Mouse (Mus musculus) cerebellum, adult (tissue): ENCODE data around the gene Fxr2.
A peak's percentile ranks its signal among the peaks of the same experiment; 100 is the strongest.
"Not testable (repeated sequence)": the region's sequence is repeated elsewhere in the genome, so short reads cannot be mapped to it uniquely, and the experiment has no call there.

Source experiments
- ATAC-seq: cut with Nextera tagmentation; 2 replicates; pipeline ENCODE4 v1.9.2; 2017; ENCODE audit warnings: mild to moderate bottlenecking, moderate library complexity, mixed read lengths; ENCODE audit not compliant: insufficient number of reproducible peaks, low FRiP score, low TSS enrichment

Gene Fxr2

DNA sequence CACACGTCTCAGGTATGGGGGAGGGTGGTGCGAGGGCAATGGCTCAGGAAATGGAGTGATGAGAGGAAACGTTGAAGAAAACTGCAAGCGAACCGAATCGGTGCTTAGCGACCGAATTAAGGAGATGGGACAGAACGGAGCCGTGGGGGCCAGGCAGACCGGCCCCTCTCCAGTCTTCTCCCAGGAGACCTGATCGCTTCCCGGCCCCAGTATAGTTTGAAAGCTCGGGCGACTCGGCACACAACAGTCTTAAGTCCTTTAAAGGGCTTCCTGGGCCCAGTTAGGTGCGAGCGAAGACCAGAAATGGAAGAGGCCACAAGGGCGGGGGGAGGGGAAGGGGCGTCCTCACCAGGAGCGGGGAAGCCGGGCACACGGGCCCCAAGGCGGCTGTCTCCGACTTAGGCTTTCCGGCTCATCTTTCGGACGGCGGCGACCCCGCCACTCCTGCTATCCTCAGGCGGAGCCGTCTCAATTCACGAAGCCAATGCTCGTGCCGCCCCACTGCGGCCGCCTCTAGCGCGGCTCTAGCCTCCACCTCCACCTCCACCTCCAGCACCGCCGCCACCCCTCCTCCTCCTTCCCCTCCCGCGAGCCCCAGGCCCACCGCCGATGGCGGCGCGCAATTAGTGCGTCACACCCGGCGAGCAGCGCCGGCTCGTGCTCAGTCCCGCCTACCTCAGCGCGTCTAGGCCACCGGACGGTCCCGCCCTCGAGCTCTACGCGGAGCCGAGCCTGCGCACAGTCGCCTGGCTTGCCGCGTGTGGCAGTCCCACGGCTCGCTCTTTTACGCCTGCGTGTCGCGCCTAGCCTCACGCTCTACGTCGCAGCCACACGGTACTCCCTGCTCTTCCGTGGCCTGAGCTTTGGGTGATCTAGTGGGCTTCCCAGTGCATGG, 48.8 kb downstream of the Fxr2 start, which contains the start of gene Senp3:
Senp3 (minus strand) TSS at position 771 of the 895 bp plus-strand sequence.
- peak; percentile 85; the same call in 1 of the 2 replicates for ATAC-seq

GRCm38 (mm10) chr11:69682209-69682839, 49.5 kb downstream of the Fxr2 start:
- ATAC-seq: no peak

- ATAC-seq: no peak
Measured at GRCm38 (mm10) chr11:69682840-69683533, 50.2 kb downstream of the Fxr2 start.

DNA sequence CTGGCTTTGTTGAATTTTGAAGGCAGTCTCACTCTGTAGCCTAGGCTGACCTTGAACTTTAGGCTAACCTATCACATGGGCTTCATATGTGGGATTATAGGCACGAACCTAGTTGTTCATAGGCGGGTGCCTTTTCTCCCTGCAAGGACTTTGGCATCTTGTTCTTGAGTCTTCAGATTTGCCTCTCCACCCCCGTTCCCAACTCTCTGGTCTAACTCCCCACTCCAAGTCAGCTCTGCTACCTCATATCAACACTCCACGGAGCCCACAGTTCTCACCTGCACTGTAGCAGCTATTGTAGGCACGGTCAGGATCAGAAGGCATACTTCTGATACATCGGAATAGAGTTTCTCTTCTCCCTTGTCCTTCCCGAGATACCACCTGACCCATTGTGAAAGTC, 50.8 kb downstream of the Fxr2 start:
- ATAC-seq: no peak

DNA sequence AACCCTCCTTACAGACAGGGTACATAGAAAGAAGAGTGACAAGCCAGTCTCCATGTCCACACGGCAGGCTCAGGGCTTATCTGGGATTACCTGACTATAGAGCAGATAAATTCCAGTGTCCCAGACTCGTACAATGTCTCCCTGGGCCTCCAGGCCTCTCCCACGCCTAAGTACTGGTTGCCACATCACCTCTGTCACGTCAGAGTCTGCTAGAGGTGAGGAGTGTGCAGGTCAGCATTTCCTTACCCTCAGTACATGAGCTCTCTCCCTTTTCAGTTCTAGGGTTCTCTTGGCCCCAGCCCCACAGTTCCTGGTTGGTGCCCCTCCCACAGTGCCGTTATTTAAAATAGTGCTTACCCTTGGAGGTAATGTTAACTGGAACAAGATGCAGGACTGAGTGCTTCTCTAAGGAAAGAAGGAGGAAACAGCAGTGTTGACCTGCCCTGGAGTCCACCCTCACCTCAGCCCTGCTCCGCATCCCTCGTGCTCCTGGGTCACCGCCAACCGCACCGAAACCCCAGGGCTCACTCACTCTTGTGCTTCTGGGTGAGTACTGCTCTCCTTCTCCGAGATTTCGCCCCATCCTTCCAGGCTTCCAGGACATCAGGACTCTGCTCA, 51.4 kb downstream of the Fxr2 start:
- ATAC-seq: no peak

DNA sequence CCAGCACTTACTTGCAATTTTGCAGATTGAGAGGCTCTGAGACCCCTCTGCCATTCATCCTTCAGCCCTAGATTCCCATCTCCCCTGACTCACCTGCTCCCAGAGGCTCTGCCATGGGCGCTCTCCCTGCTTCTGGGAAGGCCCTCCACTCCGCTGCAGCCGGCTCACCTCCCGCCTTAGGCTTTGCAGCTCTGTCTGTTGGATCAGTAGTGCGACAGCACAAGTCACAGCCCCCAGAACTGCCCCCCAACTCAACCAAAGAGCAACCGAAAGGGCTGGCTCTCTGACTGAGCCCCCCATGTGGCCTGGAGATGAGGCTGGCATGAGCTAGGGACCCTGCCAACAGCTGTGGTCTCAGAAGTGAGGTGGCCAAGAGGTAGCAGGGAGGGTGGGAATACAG, 52.1 kb downstream of the Fxr2 start:
- no peak for ATAC-seq

DNA sequence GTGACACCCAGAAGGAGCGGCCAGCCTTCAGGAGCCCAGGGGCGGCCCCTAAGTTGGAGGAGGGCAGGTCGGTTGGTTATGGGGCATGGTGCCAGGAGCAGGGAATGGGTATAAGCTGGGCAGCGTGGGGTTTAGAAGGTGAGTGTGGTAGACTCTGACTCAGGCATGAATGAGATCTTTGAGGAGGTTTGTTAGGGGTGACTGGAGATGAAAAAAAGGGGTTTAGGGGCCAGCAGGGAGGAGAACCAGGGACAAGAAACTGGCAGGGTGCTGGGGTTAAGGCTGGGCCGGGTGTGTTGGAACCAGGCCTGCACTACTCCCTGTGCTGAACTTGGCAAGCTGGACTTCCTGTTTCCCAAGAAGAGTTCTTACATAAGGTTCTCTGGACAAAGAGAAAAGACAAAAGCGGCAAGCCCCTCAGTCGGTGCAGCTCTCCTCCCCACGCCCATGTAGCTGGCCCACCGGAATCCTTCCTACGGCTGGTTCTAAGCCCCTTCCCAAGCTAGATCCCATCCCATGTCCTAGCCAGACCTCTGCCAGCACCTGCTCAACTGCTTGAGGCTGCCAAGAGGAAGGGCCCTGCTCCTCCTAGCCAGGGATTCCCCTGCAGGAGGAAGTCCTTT, 52.8 kb downstream of the Fxr2 start, which contains the start of gene Tnfsf13:
Tnfsf13 (minus strand) TSS at position 259 of the 623 bp plus-strand sequence.
- ATAC-seq: peak; percentile 49; the same call in 1 of the 2 replicates

DNA sequence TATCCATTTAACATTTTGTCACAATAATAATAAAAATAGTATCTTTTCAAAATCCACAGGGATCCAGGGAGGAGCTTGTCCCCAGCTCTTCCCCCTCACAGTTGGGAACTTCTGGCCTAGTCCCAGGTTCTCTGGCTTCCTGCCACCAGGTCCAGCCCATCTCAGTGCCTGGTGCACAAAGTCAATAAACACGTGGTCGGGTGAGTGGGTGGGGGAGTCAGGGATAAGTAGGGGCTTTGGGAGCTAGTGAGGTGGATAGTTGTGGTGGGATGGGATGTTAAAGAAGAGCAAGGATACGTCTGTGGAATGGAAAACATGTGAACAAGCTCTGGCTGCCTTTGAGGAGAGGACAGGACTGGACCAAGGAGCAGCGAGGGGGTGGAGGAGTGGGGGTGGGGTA, 53.6 kb downstream of the Fxr2 start:
- no peak for ATAC-seq

DNA sequence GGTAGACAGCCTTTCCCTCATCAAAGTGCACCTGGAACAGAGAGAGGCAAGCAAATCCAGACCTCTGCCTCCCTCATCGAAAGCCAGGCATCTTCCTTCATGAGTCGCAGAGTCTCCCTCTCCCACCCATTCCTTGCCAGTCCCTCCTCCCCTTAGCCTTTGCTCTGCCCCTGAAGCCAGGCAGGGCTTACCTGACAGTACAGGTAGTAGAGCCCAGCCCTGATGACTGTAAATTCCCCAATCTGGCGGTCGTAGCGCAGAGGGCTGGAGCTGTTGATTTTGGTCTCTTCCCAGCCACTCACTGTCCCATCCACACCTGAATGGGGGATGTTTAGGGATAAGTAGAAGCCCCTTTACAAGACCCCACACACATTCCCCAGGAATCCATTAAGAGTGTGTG, 54.3 kb downstream of the Fxr2 start:
- ATAC-seq: no peak

GRCm38 (mm10) chr11:69689891-69690290, 57.1 kb downstream of the Fxr2 start:
- no peak for ATAC-seq

DNA sequence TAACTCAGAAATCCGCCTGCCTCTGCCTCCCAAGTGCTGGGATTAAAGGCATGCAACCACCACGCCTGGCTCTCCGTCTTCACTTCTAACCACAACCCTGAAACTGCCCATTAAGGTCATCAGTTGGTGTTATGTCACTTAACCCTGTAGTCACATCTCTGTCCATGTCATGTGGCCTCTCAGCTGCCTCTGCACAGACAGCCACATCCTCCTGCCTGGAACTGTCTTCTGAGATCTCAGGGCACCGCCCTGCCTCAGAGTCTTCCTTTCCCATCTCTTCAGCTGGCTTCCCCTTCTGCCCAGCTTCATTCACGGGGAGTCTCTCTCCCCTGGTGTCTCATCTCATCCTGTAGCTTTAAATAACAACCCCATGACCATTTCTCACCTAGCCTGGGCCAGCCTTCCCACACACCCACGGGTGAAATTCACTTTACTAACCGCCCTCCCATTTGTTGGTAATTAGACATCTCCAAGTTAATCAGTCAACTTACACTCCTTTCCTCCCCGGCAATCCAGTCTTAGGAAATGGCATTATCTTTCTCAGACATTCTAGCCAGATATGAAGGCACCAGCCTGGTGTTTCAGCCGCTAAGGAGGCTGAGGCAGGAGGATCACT, 59.5 kb downstream of the Fxr2 start:
- ATAC-seq: no peak

DNA sequence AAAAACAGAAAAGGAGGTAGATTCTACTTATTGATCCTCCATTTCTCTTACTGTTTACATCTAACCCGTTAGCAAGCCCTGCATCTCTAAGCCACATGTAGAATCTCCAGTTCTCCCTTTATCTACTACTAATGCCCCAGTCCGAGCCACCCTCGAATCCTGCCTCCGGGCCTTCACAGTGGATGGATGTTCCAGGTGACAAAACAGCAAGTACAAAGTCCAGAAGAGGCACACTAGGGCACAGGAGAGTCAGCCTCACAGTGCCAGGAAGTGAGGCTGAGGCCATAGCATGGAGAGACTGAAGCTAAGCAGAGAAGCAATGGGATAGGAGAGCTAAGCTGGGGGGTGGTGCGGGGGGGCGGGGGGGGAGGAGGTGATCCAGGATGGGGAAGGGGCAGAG, 60.1 kb downstream of the Fxr2 start:
- no peak for ATAC-seq

DNA sequence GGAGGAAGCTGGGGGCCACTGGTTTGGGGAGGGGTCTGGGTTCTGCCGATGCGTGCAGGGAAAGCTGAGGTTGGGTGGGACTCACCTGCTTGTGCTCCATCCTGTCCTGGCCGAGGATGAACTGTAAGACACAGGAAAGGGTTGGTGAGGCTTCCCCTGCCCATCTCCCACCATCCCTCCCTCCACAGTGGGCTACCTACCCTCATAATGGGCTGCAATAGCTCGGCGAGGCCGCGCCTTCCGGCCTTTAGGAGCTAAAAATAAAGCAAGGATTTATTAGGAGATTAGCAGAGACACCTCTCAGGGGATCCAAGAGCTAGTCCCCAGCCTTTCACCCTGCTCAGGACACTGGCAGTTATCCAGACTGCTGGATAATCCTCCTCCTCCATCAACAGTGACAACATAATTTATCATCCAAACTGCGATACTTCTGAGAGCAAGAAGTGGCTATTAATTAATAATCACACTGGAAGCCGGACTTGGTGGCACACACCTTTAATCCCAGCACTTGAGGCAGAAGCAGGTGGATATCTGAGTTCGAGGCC, 60.7 kb downstream of the Fxr2 start:
- no peak for ATAC-seq

GRCm38 (mm10) chr11:69695046-69695360, 62.2 kb downstream of the Fxr2 start:
- ATAC-seq: no peak

- ATAC-seq: peak; percentile 45; the same call in 1 of the 2 replicates
Measured at GRCm38 (mm10) chr11:69695361-69696181, 62.8 kb downstream of the Fxr2 start, which contains the start of the genes Tnfsf12 and Tnfsfm13. Tnfsf12 (minus strand) TSS chr11:69695849. Tnfsfm13 (minus strand) TSS chr11:69696098.

DNA sequence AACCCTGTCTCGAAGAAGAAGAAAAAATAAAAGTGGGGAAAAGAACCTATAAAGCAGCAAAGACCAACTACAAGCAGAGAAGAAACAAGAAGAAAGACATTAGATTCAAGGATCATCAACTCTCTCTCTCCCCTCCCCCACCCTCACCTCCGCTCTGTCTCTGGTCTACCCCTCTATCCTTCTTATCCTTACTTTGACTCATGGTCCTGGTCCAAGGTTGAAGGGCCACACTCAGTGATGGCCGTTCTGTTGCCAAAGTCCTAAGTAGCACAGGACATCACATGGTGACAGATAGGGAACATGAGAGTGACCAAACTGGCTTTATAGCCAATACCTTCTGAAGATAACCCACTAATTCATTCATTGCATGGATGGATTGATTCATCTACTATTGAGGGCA, 64.6 kb downstream of the Fxr2 start:
- no peak for ATAC-seq

DNA sequence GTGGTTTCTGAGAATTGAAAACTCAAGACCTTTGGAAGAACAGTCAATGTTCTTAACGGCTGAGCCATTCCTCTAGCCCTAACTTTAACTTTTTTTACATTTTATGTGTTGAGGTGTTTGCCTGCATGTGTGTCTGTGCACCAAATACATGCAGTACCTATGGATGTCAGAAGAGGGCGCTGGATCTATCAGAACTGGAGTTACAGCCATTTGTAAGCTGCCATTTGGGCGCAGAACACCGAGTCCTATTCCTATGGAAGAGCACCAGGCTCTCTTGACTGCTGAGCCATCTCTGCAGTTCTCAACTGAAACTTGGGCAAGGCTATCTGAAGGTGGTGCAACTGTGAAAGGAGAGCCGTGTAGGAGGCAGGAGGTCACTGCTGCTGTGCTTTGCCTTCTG, 65.8 kb downstream of the Fxr2 start:
- ATAC-seq: no peak

DNA sequence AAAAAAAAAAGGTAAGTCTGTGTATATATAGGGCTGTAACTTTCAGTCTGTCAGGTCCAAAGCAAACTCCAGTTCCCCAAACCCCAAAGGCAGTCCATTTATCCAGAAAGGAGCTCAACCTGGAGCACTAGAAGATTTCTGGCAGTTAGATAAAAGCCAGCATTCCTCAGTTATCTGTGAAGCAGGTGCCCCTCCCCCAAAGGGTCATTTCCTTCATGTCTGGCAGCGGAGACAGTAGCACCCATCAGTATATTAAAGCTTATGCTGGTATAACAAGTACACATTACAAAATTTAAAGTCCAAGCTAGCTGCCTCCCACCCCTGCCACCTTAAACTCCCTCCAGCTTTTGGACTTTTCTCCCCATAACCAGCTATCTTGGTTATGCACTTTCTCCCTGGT, 66.8 kb downstream of the Fxr2 start:
- no peak for ATAC-seq

DNA sequence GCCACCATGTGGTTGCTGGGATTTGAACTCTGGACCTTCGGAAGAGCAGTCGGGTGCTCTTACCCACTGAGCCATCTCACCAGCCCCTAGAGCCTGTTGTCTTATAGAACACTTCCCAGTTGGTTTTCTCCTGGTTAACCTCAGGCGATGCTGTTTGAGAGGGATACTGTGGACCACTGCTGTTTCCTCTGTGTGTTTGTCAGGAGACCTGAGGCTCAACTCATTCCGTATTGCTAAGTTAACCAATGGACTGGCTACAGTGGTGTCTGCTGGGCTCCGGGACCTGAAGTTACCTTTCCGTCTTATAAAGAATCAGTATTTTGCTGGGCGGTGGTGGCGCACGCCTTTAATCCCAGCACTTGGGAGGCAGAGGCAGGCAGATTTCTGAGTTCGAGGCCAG, 70.1 kb downstream of the Fxr2 start:
- not testable (repeated sequence) for ATAC-seq
